Mouse (Mus musculus): ENCODE measurements around the gene Pla1a.
A peak's percentile ranks its signal among the peaks of the same experiment; 100 is the strongest.

Gene Pla1a

DNA sequence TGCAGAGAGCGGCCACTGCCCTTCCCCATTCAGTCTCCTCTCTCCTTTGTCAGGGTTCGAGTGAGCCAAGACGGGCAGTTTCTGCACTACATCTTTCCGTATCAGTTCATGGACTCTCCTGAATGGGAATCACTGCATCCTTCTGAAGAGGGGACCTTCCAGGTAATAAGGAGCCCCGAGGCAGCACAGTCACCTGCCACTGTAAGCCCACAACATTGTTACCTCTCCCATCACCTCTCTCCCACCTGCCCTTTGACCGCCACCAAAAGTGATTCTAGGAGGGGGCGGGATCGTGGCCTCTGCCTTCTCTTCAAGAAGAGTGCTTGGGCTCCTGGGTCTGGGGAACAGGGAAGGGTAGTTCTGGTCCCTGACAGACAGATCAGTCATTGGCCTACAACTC, 63.5 kb downstream of the Pla1a start:
- ATAC-seq (ENCODE audit: low TSS enrichment): no peak

DNA sequence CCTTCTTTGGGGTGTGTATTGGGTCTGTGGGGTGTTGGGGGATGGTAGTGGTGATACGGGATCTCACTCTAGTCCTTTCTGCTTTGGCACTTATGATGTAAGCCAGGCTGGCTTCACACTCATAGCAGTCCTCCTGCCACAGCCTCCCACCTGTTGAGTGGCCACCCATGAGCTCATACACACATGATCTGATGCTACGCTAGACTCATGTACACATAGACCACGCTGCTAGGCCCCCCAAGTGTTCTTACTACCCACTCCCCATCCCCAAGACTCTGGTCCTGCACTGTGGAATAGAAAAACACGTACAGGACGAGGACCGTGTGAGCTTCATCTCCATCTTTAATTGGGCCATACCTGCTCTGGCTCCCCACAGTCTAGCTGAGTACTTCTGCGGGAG, 63.9 kb downstream of the Pla1a start:
- ATAC-seq (ENCODE audit: low TSS enrichment): no peak

DNA sequence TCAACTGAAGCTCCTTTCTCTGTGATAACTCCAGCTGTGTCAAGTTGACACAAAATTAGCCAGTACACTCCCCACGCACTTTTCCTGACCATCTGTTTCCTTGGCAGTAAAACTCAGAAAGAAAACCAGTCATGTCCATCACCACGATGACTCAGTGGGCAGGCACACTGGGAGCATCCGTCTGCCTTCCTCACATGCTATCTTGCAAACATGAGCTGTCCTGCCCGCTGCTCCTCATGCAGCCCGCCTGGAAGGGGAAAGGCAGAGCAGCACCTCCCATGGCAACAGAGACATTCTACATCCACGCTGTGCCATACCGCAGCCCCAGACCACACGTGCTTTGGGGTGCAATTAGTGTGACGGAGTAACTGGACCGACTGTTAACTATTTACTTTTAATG, 64.6 kb downstream of the Pla1a start:
- ATAC-seq (ENCODE audit: low TSS enrichment): peak; percentile 97

DNA sequence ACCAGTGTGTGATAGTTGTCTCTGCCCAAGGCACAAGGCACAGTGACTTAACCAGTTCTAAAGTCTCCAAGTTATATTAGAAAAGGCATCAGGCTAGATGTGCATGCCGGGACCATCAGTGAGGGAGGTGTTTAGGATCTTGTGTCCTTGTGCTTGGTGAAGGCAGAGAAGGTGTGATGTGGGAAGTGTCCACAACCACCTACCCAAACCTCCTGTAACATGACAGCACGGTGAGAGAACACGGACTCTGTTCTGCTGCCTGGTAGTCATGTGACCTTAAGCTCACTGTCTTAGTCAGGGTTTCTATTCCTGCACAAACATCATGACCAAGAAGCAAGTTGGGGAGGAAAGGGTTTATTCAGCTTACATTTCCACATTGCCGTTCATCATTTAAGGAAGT, 66.7 kb downstream of the Pla1a start:
- peak; percentile 58 for ATAC-seq (ENCODE audit: low TSS enrichment)

DNA sequence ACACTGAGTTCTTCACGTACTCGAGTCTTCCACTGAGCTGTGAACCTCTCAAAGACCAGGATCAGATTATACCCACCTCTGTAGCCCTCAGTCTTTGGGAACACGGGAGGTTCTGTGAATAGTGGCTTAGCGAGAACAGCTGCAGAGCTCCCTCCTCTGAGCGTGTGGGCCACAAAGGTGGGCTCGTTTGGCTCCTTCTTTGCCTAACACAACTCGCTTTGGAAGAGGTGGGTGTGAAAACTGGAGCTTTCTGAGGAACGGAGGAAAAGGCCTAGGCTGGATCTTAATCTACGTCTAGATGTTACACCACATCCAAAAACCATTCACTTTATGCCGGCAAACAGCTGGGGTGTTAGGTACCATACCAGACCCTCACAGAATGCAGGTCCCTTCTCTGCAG, 67.6 kb downstream of the Pla1a start:
- ATAC-seq (ENCODE audit: low TSS enrichment): peak; percentile 51

DNA sequence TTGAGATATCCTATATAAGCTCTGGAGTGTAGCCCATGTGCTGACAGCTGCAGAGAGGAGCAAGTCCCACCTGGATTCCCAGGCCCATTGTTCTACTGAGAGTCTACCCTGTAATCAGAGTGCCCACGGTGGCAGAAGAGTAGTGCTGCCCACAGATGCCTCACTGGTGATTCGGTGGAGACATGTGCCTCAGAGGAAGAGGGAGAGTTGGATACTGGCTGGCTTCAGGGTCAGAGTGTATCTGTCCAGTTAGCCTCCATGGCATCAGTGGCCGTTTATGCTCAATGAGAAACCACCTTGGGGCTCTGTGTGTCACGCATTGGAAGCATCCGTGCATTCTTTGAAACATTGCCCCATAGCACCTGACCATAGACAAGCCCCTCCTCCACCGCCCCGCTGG, 69.3 kb downstream of the Pla1a start:
- no peak for ATAC-seq (ENCODE audit: low TSS enrichment)

DNA sequence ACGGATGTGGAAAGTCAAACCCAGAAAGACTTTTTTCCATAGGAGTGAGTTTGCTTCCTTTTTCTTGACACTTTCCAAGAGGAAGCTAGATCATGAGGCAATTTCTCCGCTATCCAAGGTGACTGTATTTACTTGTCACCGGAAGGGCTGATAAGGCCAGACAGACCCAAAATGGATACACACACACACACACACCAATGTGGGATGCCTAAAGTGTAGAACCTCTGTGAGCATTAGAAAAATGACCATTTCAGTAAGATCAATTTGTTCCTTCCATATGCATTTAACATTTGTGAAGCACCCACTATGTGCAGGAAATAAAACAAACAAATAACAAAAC, 69.7 kb downstream of the Pla1a start:
- ATAC-seq (ENCODE audit: low TSS enrichment): no peak

DNA sequence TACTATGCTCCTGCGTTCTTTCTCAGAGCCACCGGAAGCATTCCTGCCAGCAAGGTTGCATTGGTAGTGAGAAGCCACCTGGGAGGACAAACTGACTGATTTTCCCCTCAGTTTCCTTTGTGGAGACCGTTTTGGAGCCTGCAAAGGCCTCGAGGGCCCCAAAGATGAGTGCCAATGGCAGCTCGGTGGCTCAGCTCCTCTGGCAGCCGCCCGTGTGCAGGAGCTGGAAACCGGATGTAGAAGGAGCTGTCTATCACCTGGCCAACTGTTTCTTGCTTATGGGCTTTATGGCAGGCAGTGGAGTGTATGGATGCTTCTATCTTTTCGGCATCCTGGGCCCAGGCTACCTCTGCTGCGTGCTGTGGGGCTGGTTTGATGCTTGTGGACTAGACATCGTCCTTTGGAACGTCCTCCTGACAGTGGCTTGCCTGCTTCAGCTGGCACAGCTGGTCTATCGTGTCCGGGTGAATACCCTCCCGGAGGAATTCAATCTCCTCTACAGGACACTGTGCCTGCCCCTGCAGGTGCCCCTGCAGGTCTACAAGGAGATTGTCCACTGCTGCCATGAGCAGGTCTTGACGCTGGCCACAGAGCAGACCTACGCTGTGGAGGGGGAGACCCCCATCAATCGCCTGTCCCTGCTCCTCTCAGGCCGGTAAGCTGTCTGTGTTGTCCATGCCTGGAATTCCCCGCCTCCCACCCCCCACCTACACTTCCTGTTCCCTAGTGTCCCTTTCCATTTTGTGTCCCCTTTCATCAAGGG, 70.3 kb downstream of the Pla1a start:
- ATAC-seq (ENCODE audit: low TSS enrichment): no peak

DNA sequence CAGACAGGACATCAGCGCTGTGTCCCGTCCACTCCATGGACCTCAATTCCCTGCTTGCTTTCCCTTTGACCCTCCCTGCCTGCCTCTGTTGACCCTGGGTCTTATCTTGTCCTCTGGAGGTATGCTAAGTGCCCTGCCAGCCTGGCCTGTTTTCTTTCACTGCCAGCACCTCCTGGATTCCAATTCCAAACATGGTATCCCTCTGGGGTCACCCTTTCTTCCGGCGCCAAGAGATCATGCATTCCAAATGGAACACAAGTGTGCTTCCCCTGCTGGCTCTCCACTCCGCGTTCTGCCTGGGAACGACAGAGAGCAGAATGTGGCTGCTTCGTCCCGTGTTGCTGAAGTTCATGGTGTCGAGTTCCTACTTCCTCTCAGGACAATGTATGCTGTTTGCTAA, 71.0 kb downstream of the Pla1a start, which contains the start of gene Popdc2:
Popdc2 (plus strand) TSS at position 277 of the 400 bp plus-strand sequence.
- no peak for ATAC-seq (ENCODE audit: low TSS enrichment)

DNA sequence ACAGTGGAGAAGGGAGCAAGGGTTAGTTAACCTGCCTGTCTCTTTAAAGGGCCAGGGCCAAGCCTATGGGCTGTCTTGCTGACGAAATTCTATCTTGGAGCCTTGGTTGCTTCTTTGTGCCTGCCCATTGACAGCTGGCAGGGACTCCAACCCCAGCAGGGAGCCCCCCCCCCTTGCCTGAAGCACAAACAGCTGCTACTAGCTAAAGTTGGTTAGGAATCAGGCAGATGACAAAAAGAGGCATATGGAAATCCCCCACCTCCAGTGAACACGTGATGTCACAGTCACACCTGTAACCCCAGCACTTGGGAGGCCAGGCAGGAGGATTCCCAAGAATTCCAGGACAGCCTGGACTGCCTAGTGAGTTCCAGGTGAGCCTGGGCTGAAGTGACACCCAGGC, 72.6 kb downstream of the Pla1a start:
- ATAC-seq (ENCODE audit: low TSS enrichment): no peak

DNA sequence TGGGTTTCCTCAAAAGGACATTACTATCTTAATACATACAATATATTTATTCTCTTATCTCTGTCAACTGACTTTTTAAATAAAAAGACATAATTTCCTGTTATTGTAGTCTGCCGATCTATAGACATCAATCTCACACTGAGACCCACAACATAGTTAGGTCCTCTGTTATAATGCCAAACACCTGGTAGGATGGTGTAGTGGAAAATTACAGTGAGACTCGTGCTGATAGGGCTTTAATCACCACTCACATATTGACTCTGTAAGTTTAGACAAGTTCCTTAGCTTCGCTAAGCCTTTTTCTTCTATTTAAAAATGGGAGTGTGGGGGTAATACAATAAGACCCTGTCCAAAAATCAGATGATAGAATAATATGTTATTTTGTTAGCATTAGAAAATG, 73.1 kb downstream of the Pla1a start:
- no peak for ATAC-seq (ENCODE audit: low TSS enrichment)

DNA sequence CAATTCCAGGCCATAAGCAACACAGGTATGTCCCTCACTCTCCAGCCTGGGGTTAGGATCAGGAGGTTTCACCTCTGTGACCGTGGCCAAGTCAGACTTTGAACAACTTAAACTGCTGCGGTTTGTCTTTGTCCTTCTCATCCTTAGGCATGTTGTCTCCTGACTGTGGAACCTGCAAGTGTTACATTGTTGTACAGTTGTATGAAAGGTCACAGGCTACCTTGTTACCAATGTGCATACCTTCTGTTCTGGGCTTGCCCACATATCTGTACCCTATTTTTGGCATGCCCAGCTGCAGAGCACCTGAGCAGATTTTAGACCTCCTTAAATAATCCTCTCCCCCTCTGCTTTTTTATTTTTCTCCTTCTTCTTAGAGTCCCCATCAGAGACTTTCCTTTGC, 73.7 kb downstream of the Pla1a start:
- no peak for ATAC-seq (ENCODE audit: low TSS enrichment)

DNA sequence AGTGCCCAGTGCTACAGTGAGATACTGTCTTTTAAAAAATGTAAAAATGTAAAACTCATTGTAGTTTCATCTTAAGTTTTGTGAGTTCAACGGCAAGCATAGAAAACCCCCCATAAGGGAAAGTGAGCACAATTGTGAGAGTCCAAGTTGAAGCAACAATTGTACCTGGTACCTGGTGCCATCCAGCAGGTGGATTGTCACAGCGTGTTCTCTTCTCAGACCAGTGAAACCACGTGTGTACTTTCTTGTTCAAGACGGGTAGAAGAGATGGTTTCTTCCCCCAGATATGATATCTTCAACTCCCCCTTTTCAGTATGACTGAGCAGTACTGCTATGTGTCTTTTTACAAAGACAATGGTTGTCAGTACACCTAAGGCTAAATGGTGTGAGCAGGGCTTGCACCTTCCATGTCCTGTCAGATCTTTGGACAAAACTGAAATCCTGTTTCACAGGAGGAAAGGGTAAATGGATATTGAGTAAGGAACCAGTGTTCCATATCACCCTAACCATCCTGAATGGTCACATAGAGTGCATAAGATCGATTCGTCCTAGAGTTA, 74.6 kb downstream of the Pla1a start:
- ATAC-seq (ENCODE audit: low TSS enrichment): no peak

DNA sequence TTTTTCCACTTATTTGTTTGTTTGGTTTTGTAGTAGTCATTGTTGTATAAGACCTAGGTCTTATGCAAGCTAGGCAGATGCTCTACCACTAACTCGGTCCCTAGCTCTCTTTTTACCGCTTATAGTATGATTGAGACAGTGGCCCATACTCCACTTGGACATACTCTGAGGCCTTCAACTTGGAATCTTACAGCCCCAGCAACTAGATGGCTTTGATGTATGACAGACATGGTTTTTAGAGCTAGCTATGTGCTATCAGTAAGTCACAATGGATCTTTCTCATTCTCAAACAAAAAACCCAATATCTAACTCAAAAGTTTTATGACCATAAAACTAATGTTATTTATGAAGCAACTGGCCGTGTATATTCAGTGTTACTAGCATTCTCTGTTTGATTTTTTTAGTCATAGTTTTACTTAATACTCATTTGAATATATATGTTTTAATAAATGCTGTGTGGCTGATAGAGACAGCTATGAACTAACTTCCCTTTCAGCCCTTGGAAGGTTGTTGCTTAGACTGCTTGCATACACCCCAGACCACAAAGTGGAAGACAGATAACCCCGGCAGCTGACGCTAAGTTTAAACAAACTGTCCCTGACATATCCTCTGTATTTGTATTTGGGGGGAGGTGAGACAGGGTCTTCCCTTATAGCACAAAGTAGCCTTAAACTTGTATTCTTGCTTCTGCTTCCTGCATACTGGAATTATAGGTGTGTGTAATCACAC, 78.6 kb downstream of the Pla1a start:
- no peak for ATAC-seq (ENCODE audit: low TSS enrichment)

DNA sequence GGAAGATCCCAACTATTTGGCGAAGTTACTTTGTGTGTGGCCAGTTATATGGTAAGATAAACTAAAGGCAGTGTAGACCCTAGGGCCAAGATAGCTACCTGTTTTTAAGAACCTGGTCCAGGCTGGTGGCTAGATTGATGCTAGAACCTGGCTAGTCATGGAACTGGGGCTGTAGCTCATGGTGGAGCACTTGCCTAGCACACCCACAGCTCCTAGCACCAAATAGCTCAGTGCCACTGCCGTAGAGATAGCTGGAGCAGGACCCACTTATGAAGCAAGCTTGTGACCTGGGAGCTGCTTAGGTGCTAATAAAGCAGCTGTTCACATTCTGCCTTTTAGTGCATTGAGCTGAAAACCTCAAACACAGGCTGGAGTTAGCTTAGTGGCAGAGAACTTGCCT, 79.3 kb downstream of the Pla1a start:
- ATAC-seq (ENCODE audit: low TSS enrichment): no peak

DNA sequence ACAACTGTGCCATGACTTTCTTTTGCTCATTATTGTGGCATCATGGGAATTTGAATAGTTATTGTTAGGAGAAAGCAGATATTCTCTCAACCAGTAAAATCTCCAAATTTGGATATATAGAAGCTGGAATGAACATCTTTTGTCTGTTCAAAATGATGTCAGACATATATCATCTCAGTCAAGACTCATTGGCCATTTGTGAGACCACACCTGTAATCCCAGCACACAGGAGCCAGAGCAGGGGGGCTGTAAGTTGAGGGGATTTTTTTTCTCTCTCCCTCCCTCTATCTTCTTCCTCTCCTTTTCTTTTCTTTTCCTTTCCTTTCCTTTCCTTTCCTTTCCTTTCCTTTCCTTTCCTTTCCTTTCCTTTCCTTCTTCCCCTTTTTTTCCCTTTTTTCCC, 80.1 kb downstream of the Pla1a start:
- ATAC-seq (ENCODE audit: low TSS enrichment): no peak

DNA sequence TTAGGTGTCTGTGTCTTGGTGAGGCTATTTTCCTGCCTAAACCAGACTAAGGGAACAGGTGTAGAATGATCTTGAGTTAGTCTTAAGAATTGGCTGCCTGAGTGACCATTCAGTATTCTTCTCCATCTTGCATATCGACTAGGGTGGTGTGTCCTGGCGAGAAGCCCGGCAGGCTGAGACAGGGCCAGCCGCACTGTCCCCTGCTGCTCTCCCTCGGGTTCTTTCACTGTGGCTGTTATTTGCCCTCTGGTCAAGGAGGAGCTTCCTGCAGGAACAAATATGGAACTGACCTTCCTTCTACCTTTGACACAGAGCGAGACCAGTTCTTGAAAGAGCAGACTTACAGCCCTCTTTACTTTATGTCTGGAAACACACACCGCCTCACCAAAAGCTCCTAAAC, 80.9 kb downstream of the Pla1a start:
- ATAC-seq (ENCODE audit: low TSS enrichment): no peak

DNA sequence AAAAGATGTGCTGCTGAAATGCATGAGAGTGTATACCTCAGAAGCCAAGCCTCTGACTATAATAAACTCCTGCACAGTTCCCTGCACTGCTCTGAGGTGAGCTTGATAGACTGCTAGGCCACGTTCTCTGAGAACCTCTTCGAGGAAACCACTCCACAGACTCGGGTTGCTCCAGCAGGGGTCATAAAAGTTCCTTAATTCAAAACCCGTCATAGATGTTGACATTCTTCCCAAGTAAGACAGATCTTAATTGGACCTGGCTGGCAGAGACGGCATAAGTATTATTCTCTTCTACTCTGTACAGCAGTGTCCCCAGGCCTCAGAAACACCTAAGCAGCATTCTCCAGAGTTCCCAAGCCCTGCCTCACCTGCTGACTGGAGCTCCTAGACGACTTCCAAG, 82.0 kb downstream of the Pla1a start:
- no peak for ATAC-seq (ENCODE audit: low TSS enrichment)

DNA sequence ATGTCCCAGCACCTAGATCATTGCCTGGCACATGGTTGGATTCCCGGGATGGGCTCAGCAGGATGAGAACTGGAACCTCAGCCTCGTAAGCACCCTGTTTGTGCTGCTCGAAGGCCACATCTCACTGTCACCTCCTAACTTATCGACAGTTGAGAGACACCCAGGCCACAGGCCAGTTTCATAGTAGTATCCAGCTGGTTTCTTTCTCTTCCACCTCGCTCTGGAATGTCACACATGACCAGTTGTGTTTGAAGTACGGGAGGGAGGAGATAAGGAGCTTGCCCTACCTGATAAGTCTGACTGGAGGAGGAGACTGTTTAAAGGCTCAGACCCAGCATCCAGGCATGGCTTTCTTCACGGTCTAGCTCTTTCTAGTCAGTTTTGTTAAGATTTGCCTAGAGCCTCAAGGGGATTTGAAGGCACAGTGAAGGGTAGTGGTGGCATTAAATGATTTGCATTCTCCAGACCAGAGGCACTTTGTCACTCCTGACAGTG, 82.5 kb downstream of the Pla1a start:
- no peak for ATAC-seq (ENCODE audit: low TSS enrichment)

DNA sequence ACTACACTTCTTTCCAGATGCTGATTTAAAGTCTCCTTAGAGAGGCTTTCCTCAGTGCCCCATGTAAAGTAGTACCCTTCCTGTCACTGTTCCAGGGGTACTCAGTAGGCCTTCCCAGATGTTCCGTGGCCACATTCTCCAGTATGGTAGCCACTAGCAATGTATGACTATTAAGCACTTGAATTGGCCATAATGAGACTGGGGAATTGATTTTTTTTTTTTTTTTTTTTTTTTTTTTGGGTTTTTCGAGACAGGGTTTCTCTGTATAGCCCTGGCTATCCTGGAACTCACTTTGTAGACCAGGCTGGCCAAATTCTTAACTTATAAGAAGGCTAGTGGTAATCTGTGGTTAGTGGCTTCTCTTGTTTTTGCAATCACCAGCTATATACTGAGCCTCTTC, 83.1 kb downstream of the Pla1a start:
- no peak for ATAC-seq (ENCODE audit: low TSS enrichment)

DNA sequence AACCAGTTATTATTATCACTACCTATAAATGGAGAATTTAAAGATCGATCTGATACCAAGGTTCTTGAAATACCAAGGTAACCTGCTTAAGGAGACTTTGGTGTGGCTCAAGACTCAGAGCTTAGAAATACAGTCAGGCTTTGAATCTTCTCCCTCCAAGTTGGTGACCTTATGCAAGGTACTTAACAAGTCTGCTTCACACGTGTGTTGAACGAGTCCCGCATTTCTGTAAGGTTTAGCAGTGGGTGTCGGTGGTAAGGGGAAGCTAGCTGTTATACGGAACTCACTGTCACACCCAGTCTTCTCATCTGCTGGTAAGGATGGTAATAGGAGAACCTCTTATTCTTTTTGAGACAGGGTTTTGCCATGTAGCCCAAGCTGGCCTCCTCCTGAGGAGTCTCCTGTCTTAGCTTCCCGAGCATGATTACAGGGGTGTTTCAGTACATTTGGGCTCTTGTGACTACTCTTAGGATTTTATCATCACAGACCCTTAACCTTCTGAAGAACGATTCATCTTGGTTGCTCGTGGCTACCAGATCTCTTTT, 84.7 kb downstream of the Pla1a start:
- ATAC-seq (ENCODE audit: low TSS enrichment): no peak

DNA sequence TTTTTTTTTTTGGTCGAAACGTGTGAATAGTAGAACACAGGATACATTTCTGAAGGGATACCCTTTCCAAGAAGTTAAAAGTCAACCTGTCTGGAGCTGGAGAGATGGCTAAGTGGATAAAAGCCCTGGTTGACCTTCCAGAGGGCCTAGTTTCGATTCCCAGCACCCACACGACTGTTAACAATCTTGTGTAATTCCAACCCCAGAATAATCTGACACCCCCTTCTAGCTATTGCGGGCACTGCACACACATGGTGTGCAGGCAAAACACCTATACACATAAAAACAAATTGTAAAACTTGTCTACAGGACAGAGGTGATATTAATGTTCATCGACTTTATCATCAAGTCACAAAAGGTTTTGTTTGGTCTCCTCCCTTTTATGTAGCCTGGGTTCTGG, 85.4 kb downstream of the Pla1a start:
- no peak for ATAC-seq (ENCODE audit: low TSS enrichment)
